Mouse (Mus musculus) heart, postnatal 14 days (tissue): ENCODE data around the gene Myh7b. TPM values are rescaled to one million over a fixed set of nuclear protein-coding genes. Genes with fewer than 3 reads are reported as not detected.

ENCODE experiments used
- DNase-seq, 2 experiments: peaks; one replicate each; pipeline ENCODE4 v3.0.0; 2021 to 2022
- intact Hi-C: fragments of 180-260 bp; cut with DNase I; formaldehyde crosslinking; loops from one replicate; pipeline ENCODE4 v1.15.1; 2025
- total RNA-seq, 2 experiments: library from RNA; stranded (reverse); gene quantifications; 2 replicates each; pipeline ENCODE4 v1.2.3; 2021

The Myh7b gene
- total RNA-seq, 2 experiments from 2014 or later = 31.7 to 37.8 TPM

DNA sequence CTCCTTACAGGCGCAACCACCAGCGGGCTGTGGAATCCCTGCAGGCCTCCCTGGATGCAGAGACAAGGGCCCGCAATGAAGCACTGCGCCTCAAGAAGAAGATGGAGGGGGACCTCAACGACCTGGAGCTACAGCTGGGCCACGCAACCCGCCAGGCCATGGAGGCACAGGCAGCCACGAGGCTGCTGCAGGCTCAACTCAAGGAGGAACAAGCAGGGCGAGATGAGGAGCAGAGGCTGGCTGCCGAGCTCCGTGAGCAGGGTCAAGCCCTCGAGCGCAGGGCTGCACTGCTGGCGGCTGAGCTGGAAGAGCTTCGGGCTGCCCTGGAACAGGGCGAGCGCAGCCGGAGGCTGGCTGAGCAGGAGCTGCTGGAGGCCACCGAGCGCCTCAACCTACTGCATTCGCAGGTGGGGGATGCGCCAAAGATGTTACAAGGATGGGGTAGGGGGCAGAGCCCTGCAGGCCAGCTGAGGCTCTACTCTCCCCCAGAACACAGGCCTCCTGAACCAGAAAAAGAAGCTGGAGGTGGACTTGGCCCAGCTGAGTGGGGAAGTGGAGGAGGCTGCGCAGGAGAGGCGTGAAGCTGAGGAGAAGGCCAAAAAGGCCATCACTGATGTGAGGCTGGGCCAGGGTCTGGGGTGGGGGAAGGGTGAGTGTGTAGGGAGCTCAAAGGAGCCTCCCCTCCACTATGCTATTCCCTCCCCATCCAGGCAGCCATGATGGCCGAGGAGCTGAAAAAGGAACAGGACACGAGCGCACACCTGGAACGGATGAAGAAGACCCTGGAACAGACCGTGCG lies 21.3 kb downstream of the Myh7b start:
- DNase-seq = no peak
- intact Hi-C loops = no loop called here

DNA sequence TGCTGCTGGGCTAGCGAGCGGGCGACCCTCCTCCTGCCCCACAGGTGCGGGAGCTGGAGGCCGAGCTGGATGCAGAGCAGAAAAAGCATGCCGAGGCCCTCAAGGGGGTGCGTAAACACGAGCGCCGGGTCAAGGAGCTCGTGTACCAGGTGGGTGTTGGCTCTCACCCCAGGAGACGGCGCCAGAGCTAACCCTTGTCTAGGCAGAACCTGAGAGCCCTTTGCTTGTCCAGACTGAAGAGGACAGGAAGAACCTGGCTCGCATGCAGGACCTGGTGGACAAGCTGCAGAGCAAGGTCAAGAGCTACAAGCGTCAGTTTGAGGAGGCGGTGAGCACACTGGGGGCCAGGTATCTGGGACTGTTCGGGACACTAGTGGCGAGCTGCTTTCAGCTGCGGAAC lies 22.1 kb downstream of the Myh7b start:
- no peak for DNase-seq
- intact Hi-C loops = no loop called here

DNA sequence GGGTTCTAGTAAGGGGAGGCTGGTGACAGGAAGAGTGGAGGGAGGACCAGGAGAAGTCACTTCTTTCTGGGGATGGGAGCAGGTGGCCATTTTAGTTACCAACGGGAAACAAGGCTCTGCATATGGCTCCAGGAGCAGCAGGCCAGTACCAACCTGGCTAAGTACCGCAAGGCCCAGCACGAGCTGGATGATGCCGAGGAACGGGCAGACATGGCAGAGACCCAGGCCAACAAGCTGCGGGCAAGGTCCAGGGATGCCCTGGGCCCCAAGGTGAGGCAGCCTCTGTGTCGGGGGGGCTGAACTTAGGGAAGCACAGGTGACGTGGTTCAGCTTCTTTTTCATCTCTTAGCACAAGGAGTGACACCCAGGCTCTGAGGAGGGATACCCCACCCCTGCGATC lies 22.7 kb downstream of the Myh7b start:
- DNase-seq = no peak
- intact Hi-C loops = no loop called here

DNA sequence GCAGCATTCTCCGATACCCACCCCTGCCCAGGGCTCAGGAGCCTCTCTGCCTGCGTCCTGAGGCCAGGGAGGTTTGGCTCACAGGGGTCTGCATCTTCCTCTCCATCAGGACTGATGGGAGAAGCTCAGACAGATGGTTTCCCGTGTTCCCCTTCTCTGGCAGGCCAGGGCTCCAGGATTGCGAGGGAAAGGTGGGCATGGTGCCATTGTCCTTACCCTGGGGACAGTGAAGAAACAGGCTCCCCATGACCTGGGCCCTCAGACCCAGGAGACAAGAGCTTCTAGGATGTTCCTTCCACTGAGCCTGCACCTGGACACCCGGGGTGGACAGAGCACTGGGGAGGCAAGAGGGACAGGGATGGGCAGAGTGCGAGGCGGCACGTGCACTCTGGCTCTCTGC lies 23.6 kb downstream of the Myh7b start:
- no peak for DNase-seq
- intact Hi-C loops = no loop called here

- DNase-seq = no peak
- intact Hi-C loops = no loop called here
Measured at GRCm38 (mm10) chr2:155635961-155636360, 24.9 kb downstream of the Myh7b start.

- intact Hi-C loops = no loop called here
- DNase-seq = no peak
Measured at GRCm38 (mm10) chr2:155636881-155637280, 25.9 kb downstream of the Myh7b start.

DNA sequence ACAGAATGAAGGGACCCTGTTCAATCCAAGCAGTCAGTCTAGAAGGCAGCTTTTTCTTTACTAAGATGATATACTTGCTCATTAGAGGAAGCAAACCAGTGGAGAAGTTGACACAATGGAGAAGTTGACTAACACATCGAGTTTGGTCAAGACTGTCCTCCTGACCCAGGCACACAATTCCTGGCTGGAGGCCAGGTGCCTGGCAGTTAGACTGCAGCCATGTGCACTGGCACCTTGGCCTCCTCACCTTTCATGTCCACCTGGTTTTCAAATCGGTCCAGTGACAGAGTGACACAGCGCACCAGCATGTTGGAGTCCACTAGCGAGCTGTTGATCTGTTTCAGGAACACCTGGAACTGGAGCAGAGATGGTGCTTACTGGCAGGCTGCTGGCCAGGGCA lies 26.4 kb downstream of the Myh7b start:
- intact Hi-C loops = no loop called here
- no peak for DNase-seq

DNA sequence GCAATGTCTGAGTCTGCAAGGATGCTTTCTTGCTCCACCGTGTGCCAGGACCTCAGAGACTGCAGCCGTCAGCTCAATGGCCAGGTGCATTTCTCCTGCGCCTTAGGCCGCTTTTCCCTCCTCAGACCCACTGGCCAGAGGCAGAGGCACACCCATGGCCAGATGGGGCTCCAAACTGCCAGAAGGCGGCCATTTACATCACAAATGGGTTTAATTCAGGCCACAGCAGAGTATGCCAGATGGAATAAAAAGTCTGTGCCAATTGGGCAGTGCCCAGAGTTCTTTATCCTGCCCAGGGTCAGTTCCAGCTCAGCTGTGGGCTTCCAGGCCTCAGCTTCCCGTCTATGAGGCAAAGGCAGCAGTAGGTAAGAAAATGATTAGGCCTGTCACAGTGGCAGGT lies 29.6 kb downstream of the Myh7b start:
- intact Hi-C loops = no loop called here
- no peak for DNase-seq

DNA sequence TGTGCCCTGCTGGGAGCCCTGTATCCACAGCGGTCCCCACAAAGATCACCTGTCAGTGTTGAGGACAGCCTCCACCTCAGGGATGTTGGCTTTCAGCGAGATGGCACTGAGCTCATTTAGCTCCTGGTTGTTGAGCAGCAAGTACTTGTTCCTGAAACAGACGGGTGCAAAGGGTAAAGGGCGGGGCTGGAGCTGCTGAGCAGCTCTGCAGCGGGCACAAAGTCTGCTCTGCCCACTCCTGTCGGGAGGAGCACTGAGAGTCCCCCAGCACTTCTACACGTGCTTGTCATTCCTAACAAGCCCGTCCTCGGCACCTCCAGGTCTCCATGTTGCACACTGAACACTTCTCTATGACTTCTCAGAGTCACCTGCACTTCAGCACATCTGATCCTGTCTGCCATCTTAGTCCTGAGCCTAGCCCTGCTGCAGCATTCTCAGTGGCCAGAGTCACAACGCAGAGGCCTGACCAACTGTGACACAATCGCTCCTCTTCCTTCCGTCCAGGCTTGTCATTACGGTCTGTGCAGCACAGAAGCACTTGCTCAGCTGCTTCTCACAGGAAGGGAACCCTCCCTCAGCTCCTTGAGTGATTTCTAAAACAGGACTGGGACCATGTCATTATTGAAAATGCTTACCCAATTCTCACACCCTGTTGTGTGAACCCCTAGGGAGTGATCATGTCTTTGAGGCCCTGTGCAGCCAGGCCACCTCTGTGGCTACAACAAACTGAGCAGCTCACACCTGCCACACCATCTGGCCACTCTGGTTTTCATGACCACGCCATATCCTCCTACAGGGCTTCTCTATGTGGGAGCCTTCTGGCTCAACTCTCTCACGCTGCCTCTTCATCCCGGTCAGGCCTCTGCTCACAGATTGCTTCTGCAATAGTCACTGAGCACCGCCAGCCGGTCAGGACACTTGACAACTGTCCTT lies 30.8 kb downstream of the Myh7b start:
- no peak for DNase-seq
- intact Hi-C loops = no loop called here

- no peak for DNase-seq
- intact Hi-C loops = no loop called here
Measured at GRCm38 (mm10) chr2:155645746-155646145, 34.7 kb downstream of the Myh7b start.

DNA sequence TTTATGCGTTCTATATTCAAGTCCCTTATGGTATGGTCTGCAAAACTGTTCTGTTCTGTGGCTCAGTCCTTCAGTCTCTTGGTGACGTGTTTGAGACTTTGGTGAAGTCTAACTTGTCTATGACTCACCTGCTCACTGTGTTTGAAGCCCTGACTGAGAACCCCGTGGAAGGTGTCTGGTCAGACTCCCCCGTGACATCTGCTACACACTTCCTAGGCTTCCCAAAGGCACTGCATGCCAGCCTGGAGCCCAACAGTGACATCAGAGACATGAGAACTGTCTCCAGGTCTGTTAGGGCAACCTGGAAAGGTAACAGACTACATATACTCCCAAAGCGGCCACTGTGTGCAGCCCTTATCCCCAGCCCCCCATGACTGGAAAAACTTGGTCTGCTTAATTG lies 41.6 kb downstream of the Myh7b start:
- DNase-seq = no peak

DNA sequence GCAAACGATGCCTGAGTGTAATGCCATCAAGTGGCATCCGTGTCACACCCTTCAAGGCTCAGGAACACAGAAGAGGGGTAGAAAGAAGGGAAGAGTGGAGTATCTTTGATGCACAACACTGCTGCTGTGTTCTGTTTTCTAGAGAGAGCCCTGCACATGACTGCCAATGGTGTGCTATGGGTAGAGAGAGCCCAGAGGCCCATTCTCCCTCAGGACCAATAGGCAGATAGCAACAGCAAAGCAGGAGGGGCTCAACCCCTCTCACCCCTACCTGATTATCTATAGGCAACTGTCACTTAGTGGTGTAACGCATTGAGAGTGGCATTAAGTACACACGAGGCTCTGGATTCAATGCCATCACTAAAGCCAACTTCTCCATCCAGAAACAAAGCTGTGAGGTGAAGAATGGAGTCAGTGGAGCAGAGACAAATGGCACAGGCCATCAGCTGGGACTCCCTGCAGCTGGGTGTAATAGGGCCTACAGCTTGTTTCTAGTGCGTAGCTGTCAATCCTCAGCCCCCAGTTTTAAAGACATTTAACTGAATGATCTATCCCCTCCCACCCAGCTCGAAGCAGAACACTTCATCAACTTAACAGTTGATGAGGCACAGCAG lies 44.9 kb downstream of the Myh7b start:
- DNase-seq = no peak
- intact Hi-C loops = no loop called here

More for the DNA sequence above, 41.6 kb downstream of the Myh7b start:
- intact Hi-C loops = no loop called here

GRCm38 (mm10) chr2:155662390-155662789 lies 51.4 kb downstream of the Myh7b start:
- no peak for DNase-seq
- intact Hi-C loops = loop anchor here (2.0 kb wide), 1 partner anchor 102 kb away; no protein-coding TSS in a partner anchor

DNA sequence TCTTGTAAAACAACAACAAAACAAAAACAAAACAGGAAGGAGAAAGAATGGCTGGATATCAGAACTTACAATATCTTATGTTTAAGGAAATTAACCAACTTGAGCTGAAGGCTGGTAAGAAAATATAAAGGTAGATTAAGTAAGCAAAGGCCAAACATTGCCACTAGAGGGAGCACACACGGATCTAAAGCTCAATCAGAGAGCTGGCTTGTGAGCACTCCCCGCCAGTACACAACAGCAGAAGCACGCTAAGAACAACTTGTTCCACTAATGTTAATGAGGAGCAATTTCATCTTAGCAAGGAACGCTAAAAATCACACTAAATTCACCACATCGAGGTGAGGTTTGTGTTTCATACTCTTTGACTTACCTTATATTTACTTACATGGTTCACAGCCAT lies 52.1 kb downstream of the Myh7b start:
- intact Hi-C loops = loop anchor here (2.0 kb wide), 1 partner anchor 102 kb away; no protein-coding TSS in a partner anchor
- DNase-seq = peak; percentile 44 to 67

DNA sequence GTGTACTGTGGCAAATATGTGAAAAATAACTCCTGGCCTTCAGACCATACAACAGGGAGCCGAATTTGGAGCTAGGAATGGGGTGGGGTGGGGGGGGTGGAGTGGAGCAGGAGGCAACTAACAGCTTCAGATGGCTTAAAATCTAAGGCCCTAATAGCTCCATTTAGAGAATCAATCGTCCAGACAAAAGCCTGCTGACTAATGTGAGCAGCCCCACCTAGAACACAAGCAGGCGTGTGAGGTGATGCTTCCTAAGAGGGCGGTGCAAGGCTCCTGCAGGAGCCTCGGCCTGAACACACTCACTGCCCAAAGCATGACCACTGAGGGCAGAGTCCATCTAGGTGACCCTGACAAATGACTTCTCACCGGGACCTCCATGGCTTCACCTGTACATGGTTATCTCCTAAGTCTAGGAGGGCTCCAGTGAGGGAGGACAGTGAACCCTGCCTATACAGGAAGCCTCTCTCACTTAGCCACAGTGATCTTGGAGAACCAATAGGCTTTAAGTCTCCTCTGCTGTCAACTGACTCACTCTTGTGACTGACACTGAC lies 53.0 kb downstream of the Myh7b start:
- intact Hi-C loops = loop anchor here (2.0 kb wide), 1 partner anchor 101 kb away; no protein-coding TSS in a partner anchor
- no peak for DNase-seq

GRCm38 (mm10) chr2:155667881-155668280 lies 56.9 kb downstream of the Myh7b start:
- intact Hi-C loops = no loop called here
- no peak for DNase-seq

DNA sequence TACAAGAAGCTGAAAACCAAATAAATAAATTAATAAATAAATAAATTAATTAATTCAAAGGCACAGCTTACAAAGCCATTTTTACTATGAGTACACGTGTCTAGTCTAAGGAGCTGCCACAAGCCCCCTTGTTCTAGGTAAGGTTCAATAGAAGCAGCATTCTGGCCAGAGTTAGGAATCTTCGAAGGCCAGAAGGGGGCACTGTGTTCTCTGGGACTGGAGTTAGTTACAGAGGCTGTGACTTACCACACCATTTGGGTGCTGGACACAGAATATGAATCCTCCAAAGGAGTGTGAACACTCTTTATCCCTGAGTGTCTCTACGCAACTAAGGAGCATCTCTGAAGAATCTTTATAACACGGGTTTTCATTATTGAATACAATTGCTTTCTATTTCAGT lies 57.4 kb downstream of the Myh7b start:
- peak; percentile 20 to 48 for DNase-seq
- intact Hi-C loops = no loop called here

DNA sequence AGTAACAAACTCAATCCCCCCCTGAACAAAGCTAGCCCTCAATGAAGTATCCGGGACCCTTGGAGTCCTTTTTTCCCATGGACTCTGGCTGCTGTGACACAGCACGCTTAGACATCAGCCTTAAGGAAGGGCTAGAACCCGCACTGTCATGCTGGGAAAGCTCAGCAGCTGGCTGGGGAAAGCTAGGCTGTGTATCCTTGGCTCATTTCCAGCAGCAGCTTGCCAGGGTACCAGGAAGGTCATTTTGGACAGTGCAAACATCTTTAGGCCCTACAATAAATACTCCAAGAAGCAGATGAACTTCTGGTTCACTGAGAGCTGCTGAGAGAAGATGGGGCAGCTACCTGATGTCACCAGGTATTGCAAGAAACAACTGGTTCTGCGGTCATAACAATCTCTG lies 60.2 kb downstream of the Myh7b start:
- intact Hi-C loops = no loop called here
- peak; percentile 12 to 30 for DNase-seq

- intact Hi-C loops = no loop called here
- peak; percentile 72 to 79 for DNase-seq
Measured at GRCm38 (mm10) chr2:155673546-155673945, 62.5 kb downstream of the Myh7b start.

DNA sequence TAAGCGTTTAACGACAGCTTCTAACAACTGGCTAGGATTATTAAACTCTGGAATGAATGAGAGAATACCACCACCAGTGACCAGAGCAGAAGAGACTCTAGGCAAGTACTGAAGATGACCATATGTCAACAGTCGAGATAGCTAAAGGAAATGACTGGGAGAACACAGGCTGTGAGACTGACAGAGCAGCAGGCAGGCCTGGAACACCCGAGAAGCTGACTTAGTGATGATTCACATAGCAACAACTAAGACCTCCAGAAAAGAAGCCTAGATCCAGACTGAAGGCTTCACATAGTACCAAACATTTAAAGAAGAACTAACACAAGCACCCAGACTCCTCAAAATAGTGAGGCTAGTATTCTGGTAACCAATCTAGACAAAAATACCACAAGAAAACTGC lies 64.1 kb downstream of the Myh7b start:
- intact Hi-C loops = no loop called here
- DNase-seq = no peak
